Mouse (Mus musculus) heart, adult 10 weeks (tissue): ENCODE data around the gene Olfr26. TPM values are rescaled to one million over a fixed set of nuclear protein-coding genes. Genes with fewer than 3 reads are reported as not detected.

ENCODE experiments used
- polyA plus RNA-seq: library from polyadenylated mRNA; stranded (reverse); fragments of 350-450 nt; fragmentation: Illumina TruSeq; extraction: RNeasy Lipid Tissue Mini Kit (QIAGEN cat#74804); gene quantifications from one replicate; pipeline ENCODE4 v1.2.3, GENCODE M21; 2014; ENCODE audit warnings: low read depth, low replicate concordance

The Olfr26 gene
- not detected for polyA plus RNA-seq

GRCm38 (mm10) chr9:38854760-38855159 is at the start of gene Olfr26:
Gene Olfr26 (plus strand): TSS chr9:38855060.

GRCm38 (mm10) chr9:38814314-38814713 is 40.5 kb upstream of the Olfr26 start, which contains the start of gene Olfr922:
Gene Olfr922 (plus strand): TSS chr9:38814614.

GRCm38 (mm10) chr9:38826245-38826644 is 28.6 kb upstream of the Olfr26 start, which contains the start of gene Olfr923:
Gene Olfr923 (plus strand): TSS chr9:38826545.

GRCm38 (mm10) chr9:38844149-38844548 is 10.7 kb upstream of the Olfr26 start, which contains the start of gene Olfr924:
Gene Olfr924 (plus strand): TSS chr9:38844449.

GRCm38 (mm10) chr9:38876826-38877225 is 22.0 kb downstream of the Olfr26 start, which contains the start of gene Olfr926:
Gene Olfr926 (plus strand): TSS chr9:38877126.

Other genes with a start within 250 kb of the Olfr26 start
- gene Olfr914, start 250.0 kb upstream of the Olfr26 start, polyA plus RNA-seq = not detected
- not detected for gene Olfr916, start 195.2 kb upstream of the Olfr26 start, polyA plus RNA-seq
- gene Olfr917, start 189.2 kb upstream of the Olfr26 start, polyA plus RNA-seq = not detected
- gene Olfr918, start 180.5 kb upstream of the Olfr26 start, polyA plus RNA-seq = not detected
- gene Olfr919, start 151.4 kb upstream of the Olfr26 start, polyA plus RNA-seq = not detected
- 27.9 TPM for gene Vwa5a, start 136.8 kb upstream of the Olfr26 start, polyA plus RNA-seq
- gene Olfr920, start 102.8 kb upstream of the Olfr26 start, polyA plus RNA-seq = 0.24 TPM
- not detected for gene Olfr921, start 82.0 kb upstream of the Olfr26 start, polyA plus RNA-seq
- gene Olfr922, start 40.4 kb upstream of the Olfr26 start, polyA plus RNA-seq = not detected
- gene Olfr923, start 28.5 kb upstream of the Olfr26 start, polyA plus RNA-seq = not detected
- not detected for gene Olfr924, start 10.6 kb upstream of the Olfr26 start, polyA plus RNA-seq
- not detected for gene Olfr926, start 22.1 kb downstream of the Olfr26 start, polyA plus RNA-seq
- gene Olfr930, start 74.7 kb downstream of the Olfr26 start, polyA plus RNA-seq = not detected
- not detected for gene Olfr933, start 117.3 kb downstream of the Olfr26 start, polyA plus RNA-seq
- gene Olfr934, start 133.3 kb downstream of the Olfr26 start, polyA plus RNA-seq = not detected
- not detected for gene Olfr935, start 144.6 kb downstream of the Olfr26 start, polyA plus RNA-seq
- not detected for gene Olfr146, start 168.3 kb downstream of the Olfr26 start, polyA plus RNA-seq
- gene Olfr937, start 209.9 kb downstream of the Olfr26 start, polyA plus RNA-seq = not detected
- gene Olfr938, start 223.8 kb downstream of the Olfr26 start, polyA plus RNA-seq = not detected